Mouse (Mus musculus) T-helper 2 cell (primary cell): ENCODE data around the gene Isy1.

Experiments
- in situ Hi-C: fragments of 300-600 bp; cut with MboI, MseI; formaldehyde crosslinking; loops from one replicate; pipeline ENCODE4 v1.15.1; 2025; ENCODE audit warnings: high pct_unique_total_duplicates

Gene Isy1

DNA sequence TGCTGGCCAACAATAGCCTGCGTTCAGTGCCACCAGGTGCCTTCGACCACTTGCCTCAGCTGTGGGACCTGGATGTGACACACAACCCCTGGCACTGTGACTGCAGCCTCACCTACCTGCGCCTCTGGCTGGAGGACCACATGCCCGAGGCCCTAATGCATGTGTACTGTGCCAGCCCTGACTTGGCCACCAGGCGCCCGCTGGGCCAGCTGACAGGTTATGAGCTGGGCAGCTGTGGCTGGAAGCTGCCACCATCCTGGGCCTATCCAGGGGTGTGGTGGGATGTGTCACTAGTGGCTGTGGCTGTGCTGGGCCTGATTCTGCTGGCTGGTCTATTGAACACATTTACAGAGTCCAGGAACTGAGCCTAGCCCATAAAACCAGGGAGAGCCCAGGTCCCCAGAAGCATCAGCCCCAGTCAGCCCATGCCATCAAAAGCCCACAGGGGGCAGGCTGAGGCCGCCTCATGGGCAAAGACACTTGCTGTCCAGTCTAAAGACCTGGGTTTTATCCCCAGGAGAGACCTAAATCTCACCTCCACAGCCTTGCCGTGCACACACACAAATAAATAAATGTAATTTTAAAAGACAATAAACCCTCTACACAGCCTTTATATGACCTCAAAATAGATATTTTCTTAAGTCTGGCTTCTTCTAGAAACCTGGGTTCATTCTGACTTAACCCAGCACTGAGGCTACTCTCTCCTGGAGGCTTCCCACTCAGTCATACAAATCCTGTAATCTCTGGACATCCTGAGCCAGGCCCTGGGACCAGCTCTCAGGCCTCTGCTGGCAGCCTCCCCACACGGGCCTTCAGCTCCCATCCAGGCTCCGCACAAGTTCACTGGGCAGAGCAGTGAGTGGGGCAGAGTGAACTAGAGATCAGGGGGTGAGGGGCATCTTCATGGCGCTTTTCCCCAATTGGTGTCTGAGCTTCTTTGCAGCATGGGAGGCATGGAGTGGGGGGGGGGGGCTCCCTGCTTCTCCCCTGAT is 59.1 kb downstream of the Isy1 start:
- in situ Hi-C loops = no loop called here

DNA sequence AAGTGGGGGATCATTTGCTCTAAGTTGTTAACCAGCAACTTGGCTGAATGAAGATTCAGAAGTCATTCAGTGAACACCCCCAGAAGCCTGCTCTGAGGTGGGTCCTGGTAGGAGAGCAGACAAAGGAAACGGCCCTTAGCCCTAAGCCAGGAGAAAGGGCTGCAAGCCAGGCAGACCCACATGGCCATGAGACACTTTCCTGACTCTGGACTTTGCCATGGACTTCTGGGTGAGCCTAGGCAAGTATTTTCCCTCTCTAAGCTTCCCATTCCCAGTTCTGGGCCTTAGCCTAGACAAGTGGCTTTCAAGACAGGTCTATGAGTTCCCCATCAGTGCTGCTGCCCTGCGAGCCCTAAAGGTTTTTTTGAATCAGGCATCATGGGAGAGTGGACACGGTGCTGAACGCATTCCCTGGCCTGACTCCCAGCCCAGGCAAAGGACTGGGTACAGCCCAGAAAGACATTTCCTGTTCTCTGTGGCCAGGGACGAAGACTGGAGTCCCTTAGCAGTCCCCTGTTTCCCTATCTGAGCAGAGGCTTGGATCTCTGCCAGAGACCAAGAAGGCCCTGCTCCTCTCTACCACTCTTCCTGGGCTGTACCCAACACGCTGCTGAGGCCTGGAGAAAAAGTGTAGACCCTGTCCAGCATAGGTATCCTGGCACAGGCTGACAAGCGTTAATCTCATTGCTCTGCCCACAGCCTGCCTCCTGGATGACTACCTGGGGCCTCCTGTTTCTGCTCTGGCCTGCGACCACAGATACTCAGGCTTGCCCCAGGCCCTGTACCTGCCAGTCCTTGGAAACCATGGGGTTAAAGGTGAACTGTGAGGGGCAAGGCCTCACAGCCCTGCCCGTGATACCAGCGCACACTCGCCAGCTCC is 60.1 kb downstream of the Isy1 start:
- in situ Hi-C loops = no loop called here

DNA sequence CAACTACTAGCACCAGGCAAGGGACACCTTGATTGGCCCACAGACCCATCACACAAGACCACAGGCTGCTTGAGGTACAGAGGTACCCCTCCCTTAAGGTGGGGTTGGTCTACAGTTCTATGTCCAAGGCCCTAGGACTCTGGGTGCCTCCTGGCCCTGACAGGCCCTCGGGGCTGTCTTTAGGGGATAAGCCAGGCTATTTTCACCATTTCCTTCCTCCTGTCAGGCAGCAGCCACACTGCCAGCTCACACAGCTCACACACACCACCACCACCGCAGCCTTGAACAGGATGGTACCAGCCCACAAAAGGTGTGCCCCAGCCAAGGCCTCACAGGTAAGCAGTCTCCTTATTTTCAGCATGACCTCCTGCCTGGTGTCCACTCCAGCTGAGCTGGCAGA is 60.8 kb downstream of the Isy1 start, which contains the start of gene Gp9:
TSS of gene Gp9 (plus strand) at position 231 of the 400 bp plus-strand sequence.
- in situ Hi-C loops = no loop called here

DNA sequence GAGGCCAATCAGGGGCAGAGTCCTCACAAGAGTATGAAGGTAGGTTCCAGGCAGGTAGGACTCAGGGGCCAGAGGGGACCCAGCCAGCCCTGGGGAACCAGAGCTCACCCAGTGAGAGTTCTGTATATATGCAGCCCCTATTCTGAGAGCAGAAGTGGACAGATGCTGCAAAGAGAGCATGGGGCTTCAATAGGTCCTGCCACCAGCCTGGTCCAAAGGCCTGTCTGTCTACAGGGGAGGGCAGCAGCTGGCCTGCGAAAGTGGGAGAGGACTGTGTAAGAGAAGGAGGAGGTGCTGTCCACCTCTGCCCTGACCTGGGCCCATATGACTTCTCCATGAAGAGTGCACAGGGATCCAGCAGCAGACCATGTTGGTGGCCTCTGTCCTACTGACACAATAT is 61.9 kb downstream of the Isy1 start:
- in situ Hi-C loops = no loop called here

GRCm38 (mm10) chr6:87775588-87776245 is 62.9 kb downstream of the Isy1 start:
- in situ Hi-C loops = no loop called here

DNA sequence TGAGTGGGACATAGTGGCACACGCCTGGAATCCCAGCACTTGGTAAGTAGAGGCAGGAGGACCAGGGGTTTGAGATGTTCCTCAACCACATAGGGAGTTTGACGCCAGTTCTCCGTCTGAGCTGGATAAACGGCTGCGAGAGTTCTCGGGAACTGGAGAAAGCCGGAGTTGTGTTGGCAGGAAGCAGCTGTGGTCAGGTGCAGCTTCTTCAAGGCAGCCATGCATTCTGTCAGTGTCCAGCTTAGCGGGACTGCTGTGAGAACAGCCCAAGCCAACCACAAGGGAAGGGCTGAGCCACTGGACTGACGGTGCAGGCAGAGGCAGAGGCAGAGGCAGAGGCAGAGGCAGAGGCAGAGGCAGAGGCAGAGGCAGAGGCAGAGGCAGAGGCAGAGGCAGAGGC is 63.7 kb downstream of the Isy1 start:
- in situ Hi-C loops = no loop called here

DNA sequence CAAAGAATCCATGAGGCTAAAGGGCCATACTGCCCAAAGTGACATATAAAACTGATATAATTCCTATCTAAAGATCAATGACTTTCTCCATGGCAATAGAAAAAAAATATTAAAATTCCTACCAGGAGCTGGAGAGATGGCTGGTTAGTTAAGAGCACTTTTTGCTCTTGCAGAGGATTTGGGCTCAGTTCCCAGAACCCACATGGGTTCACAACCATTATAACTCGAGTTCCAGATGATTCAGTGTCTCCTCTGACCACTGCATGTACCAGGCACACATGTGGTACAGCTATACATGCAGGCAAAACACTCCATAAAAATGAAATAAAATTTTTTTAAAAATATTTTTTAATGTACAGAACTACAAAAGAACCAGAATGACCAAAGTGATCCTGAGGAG is 64.1 kb downstream of the Isy1 start:
- in situ Hi-C loops = no loop called here

- in situ Hi-C loops = no loop called here
These were observed 68.0 kb downstream of the Isy1 start for GRCm38 (mm10) chr6:87770626-87771025.

DNA sequence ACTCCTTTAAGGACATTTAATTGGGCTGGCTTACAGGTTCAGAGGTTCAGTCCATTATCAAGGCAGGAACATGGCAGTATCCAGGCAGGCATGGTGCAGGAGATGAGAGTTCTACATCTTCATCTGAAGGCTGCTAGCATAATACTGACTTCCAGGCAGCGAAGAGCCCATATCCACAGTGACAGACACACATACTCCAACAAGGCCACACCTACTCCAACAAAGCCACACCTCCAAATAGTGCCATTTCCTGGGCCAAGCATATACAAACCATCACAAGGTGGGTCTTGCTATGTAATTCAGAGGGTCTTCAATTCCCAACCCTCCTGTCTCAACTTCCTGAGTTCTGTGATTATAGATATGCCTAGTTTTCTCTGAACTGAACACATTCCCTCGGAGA is 74.3 kb downstream of the Isy1 start:
- in situ Hi-C loops = loop anchor here (5.0 kb wide), 1 partner anchor 43 kb away; no protein-coding TSS in a partner anchor
